Mouse (Mus musculus) urinary bladder, postnatal 14 days (tissue): ENCODE data around the gene Ror1.

Experiments
- DNase-seq: peaks from one replicate; pipeline ENCODE4 v3.0.0; 2021; ENCODE audit warnings: low spot score

The Ror1 gene

GRCm38 (mm10) chr4:100211331-100211730 is 115.7 kb downstream of the Ror1 start:
- DNase-seq: no peak

GRCm38 (mm10) chr4:100214324-100215215 is 119.0 kb downstream of the Ror1 start:
- peak; percentile 34 for DNase-seq

GRCm38 (mm10) chr4:100216587-100216986 is 121.0 kb downstream of the Ror1 start:
- no peak for DNase-seq

GRCm38 (mm10) chr4:100219026-100219425 is 123.4 kb downstream of the Ror1 start:
- DNase-seq: no peak

GRCm38 (mm10) chr4:100219599-100219998 is 124.0 kb downstream of the Ror1 start:
- DNase-seq: no peak

GRCm38 (mm10) chr4:100221978-100222737 is 126.6 kb downstream of the Ror1 start:
- DNase-seq: no peak

- no peak for DNase-seq
Observed at GRCm38 (mm10) chr4:100223532-100223931, 127.9 kb downstream of the Ror1 start.

GRCm38 (mm10) chr4:100223965-100224364 is 128.4 kb downstream of the Ror1 start:
- no peak for DNase-seq

GRCm38 (mm10) chr4:100226619-100227018 is 131.0 kb downstream of the Ror1 start:
- DNase-seq: no peak

- DNase-seq: no peak
Observed at GRCm38 (mm10) chr4:100228106-100228505, 132.5 kb downstream of the Ror1 start.

- DNase-seq: no peak
Observed at GRCm38 (mm10) chr4:100230245-100230644, 134.7 kb downstream of the Ror1 start.

- DNase-seq: no peak
Observed at GRCm38 (mm10) chr4:100230963-100231362, 135.4 kb downstream of the Ror1 start.

GRCm38 (mm10) chr4:100231906-100232305 is 136.3 kb downstream of the Ror1 start:
- DNase-seq: no peak

GRCm38 (mm10) chr4:100232541-100232940 is 136.9 kb downstream of the Ror1 start:
- DNase-seq: no peak

- no peak for DNase-seq
Observed at GRCm38 (mm10) chr4:100233770-100234169, 138.2 kb downstream of the Ror1 start.

GRCm38 (mm10) chr4:100236339-100236738 is 140.7 kb downstream of the Ror1 start:
- no peak for DNase-seq

- no peak for DNase-seq
Observed at GRCm38 (mm10) chr4:100242061-100242756, 146.6 kb downstream of the Ror1 start.

- no peak for DNase-seq
Observed at GRCm38 (mm10) chr4:100244250-100244649, 148.7 kb downstream of the Ror1 start.

- no peak for DNase-seq
Observed at GRCm38 (mm10) chr4:100244701-100245100, 149.1 kb downstream of the Ror1 start.

GRCm38 (mm10) chr4:100247826-100248225 is 152.2 kb downstream of the Ror1 start:
- DNase-seq: no peak

GRCm38 (mm10) chr4:100248273-100248672 is 152.7 kb downstream of the Ror1 start:
- DNase-seq: no peak

GRCm38 (mm10) chr4:100251270-100251669 is 155.7 kb downstream of the Ror1 start:
- no peak for DNase-seq
